Mouse (Mus musculus) embryonic facial prominence, embryonic 11.5 days (tissue): ENCODE data around the gene Nptx1. TPM values are rescaled to one million over a fixed set of nuclear protein-coding genes. Genes with fewer than 3 reads are reported as not detected.
A peak's percentile ranks its signal among the peaks of the same experiment; 100 is the strongest.

Source experiments
- ATAC-seq: fragments of 200-750 bp; cut with Nextera tagmentation; replicated peaks from 2 replicates; pipeline ENCODE4 v1.8.0; 2017; ENCODE audit warnings: low read depth; ENCODE audit not compliant: insufficient number of reproducible peaks, low FRiP score, low TSS enrichment
- DNase-seq: peaks from one replicate; pipeline ENCODE4 v3.0.0-alpha.2; 2015; ENCODE audit warnings: low spot score
- H3K27ac ChIP-seq: fragments of 300-500 bp; sonication (generic); replicated peaks from 2 replicates; pipeline ENCODE4 v1.5.1; 2014; ENCODE audit warnings: mild to moderate bottlenecking, low read depth, low read length, control low read depth
- H3K27me3 ChIP-seq: fragments of 300-500 bp; sonication (generic); 2 replicates; pipeline ENCODE4 v1.6.1; 2014; ENCODE audit warnings: mild to moderate bottlenecking, low read length, moderate library complexity, mixed read lengths; ENCODE audit not compliant: control insufficient read depth, insufficient read depth
- H3K36me3 ChIP-seq: fragments of 300-500 bp; sonication (generic); replicated peaks from 2 replicates; pipeline ENCODE4 v1.6.1; 2014; ENCODE audit warnings: low read depth, mild to moderate bottlenecking, low read length, moderate library complexity, mixed read lengths; ENCODE audit not compliant: control insufficient read depth, insufficient read depth
- H3K4me1 ChIP-seq: fragments of 300-500 bp; sonication (generic); 2 replicates; pipeline ENCODE4 v1.6.1; 2014; ENCODE audit warnings: low read length, mixed read lengths; ENCODE audit not compliant: control insufficient read depth, insufficient read depth
- H3K4me2 ChIP-seq: fragments of 300-500 bp; sonication (generic); 2 replicates; pipeline ENCODE4 v1.6.1; 2014; ENCODE audit warnings: low read depth, mild to moderate bottlenecking, control low read depth, low read length, moderate library complexity
- H3K4me3 ChIP-seq: fragments of 300-500 bp; sonication (generic); 2 replicates; pipeline ENCODE4 v1.5.1; 2014; ENCODE audit warnings: low read depth, low read length, control low read depth
- H3K9ac ChIP-seq: fragments of 300-500 bp; sonication (generic); replicated peaks from 2 replicates; pipeline ENCODE4 v1.6.1; 2014; ENCODE audit warnings: mild to moderate bottlenecking, control low read depth, low read length
- H3K9me3 ChIP-seq: fragments of 300-500 bp; sonication (generic); replicated peaks from 2 replicates; pipeline ENCODE4 v1.6.1; 2016; ENCODE audit warnings: mild to moderate bottlenecking, low read length, inconsistent platforms, mixed read lengths; ENCODE audit not compliant: control insufficient read depth
- WGBS: fragments of 180-500 bp; shearing (Covaris S2); extraction: QIAGEN DNeasy Blood & Tissue Kit; methylation state at CpG from one replicate; pipeline ENCODE4 v1.1.7; 2014; 5-methylcytosine and 5-hydroxymethylcytosine counted together
- polyA plus RNA-seq: library from polyadenylated mRNA; unstranded; fragments of >200 nt; fragmentation: Nextera tagmentation; extraction: Ambion mirVana; gene quantifications from 2 replicates; pipeline ENCODE4 v1.2.1, GENCODE M21; 2014

Nptx1 gene
- polyA plus RNA-seq, 1 experiment from 2014 or later = 1.8 TPM

- peak; percentile 18 for DNase-seq
- WGBS = under 1% methylated on average over 43 of the region's 43 CpGs
- Histone ChIP-seq H3K9ac (0 out of 2 replicates have a peak overlapping the region, but pooled peaks have one; percentile 18), H3K27ac (no peak overlapping the region), H3K36me3 (no peaks in the 10 kb centered on the region), H3K4me2 (peak overlapping the region; percentile 65), H3K27me3 (peaks cover 64% of the 10 kb centered on the region), H3K4me3 (peak overlapping the region; percentile 27), H3K4me1 (peaks cover 17% of the 10 kb centered on the region), H3K9me3 (no peaks in the 10 kb centered on the region)
- ATAC-seq = no peak
Measured at GRCm38 (mm10) chr11:119549371-119549811, 1.8 kb upstream of the Nptx1 start.

DNA sequence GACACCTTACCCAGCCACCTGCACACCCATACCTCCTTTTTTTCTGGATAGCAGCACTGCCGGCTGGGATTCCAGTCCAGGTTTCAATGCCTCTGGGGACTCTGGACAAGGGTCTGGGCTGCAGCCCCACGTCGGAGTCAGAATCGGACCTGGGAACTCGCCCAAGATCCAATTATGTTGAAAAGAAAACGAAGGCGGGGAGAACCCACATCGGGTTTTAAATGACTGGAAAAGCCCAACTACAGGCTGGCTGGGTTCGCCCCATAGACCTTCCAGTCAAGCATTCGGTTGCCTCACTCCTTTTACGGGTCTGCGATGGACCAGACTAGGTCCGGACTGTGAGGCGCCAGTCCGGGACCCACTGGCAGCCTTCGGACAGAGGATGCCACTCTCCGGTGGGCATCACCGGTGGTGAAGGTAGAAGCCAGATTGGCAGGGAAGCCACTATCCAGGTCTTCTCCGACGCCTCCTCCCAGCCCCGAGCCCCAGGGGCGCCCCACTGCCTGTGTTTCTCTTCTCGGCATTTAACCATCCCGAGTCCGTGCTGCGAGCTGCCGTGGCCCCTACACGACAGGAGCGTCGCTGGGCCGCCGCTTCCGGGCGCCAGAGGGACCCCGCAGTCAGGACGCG, 1.3 kb upstream of the Nptx1 start:
- Histone ChIP-seq H3K9ac (0 out of 2 replicates have a peak overlapping the region, but pooled peaks have one; percentile 18), H3K27ac (no peak overlapping the region), H3K4me1 (peaks cover 17% of the 10 kb centered on the region), H3K36me3 (no peaks in the 10 kb centered on the region), H3K9me3 (no peaks in the 10 kb centered on the region), H3K4me2 (peak overlapping the region; percentile 65), H3K27me3 (peaks cover 65% of the 10 kb centered on the region), H3K4me3 (peak overlapping the region; percentile 27)
- DNase-seq (peak; percentile 11), ATAC-seq (no peak)
- under 1% methylated on average over 35 of the region's 37 CpGs for WGBS

GRCm38 (mm10) chr11:119547951-119548591, 518 bp upstream of the Nptx1 start:
- peaks cover 65% of the 10 kb centered on the region for H3K27me3 ChIP-seq
- H3K4me3 ChIP-seq = peak overlapping the region; percentile 55
- peak overlapping the region; percentile 98 for H3K4me2 ChIP-seq
- peaks cover 17% of the 10 kb centered on the region for H3K4me1 ChIP-seq
- no peaks in the 10 kb centered on the region for H3K9me3 ChIP-seq
- peak overlapping the region; percentile 61 for H3K9ac ChIP-seq
- H3K27ac ChIP-seq = no peak overlapping the region
- H3K36me3 ChIP-seq = no peaks in the 10 kb centered on the region
- 2% methylated on average over 36 of the region's 39 CpGs for WGBS
- peak; percentile 34 for DNase-seq
- no peak for ATAC-seq

DNA sequence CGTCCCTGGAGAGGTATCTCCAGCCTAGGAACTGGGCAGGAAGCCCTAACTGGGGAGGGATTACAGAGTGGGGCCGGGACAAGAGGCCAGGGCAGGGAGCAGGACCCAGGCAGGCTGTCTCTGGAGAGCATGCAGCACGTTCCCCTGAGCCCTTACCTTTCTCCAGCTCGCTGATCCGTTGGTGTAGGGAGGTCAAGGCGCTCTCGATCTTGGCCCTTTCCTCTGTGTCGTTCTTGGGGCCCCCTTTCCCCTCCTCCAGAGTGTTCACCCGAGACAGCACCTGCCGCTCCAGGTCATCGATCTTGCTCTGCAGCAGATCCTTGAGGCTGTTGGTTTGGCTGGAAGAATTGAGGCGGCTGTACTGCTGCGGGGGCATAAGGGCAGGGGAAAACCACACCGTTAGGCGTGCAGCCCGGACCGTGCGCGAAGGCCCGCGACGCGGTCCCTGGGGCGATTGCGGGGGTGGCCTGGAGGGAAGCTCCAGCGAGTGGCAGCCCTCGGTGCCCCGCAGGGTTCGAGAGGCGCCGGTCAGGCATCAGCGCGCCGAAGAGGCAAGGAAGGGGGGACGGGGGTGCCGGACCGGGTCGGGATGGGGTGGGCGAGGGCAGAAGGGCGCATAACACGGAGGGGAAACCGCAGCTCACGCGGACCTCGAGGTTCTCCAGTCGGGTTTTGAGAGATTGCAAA, 914 bp downstream of the Nptx1 start:
- ATAC-seq (no peak), DNase-seq (no peak)
- Histone ChIP-seq H3K36me3 (no peaks in the 10 kb centered on the region), H3K9ac (peak overlapping the region; percentile 61), H3K4me3 (peak overlapping the region; percentile 55), H3K4me1 (peaks cover 17% of the 10 kb centered on the region), H3K9me3 (no peaks in the 10 kb centered on the region), H3K4me2 (peak overlapping the region; percentile 98), H3K27ac (no peak overlapping the region), H3K27me3 (peaks cover 65% of the 10 kb centered on the region)
- WGBS = under 1% methylated on average over 43 of the region's 46 CpGs

DNA sequence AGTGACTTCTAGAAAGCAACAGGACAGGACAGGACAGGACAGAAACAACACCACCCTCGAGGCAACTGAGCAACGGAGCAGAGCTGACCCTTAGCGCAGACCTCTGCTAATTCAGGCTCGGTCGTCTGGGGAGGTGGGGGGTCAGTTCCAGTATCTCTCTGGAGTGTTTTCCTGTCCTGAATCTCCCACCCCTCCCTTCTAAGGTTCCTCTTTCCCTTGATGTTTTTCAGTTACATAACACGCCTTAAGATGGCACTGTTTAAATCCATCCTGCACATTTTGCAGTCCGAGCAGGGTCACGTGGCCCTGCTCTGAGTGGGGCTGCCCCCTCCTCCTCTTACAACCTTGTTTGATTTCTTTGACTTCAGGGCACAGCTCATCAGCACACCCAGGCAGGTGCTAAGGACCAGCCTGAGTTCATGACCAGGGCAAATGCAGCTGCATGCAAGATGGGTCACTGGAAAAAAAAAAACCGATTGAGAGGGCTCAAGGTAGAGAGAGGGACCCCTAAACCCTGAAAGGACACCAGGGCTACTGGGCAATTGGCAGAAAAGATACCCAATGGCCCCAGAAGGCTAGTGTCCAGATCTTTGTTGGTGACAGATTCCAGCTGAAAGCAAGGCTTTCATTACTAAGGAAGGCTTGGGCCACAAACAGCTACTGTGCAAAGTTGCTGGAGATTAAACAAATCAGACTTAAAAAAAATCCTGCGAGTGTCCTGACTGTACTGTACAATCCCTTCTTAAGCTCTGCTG, 1.6 kb downstream of the Nptx1 start:
- no peaks in the 10 kb centered on the region for H3K36me3 ChIP-seq
- H3K4me3 ChIP-seq = peak overlapping the region; percentile 55
- no peak overlapping the region; the same call in 1 of the 2 replicates for H3K4me2 ChIP-seq
- no peak overlapping the region for H3K9ac ChIP-seq
- peaks cover 17% of the 10 kb centered on the region for H3K4me1 ChIP-seq
- WGBS = 6% methylated on average over 10 of the region's 10 CpGs
- H3K27me3 ChIP-seq = peaks cover 64% of the 10 kb centered on the region
- no peak overlapping the region for H3K27ac ChIP-seq
- H3K9me3 ChIP-seq = no peaks in the 10 kb centered on the region
- DNase-seq (peak; percentile 56), ATAC-seq (no peak)

- H3K27ac ChIP-seq = no peak overlapping the region
- H3K9ac ChIP-seq = no peak overlapping the region
- H3K4me1 ChIP-seq = peaks cover 17% of the 10 kb centered on the region
- H3K4me2 ChIP-seq = no peak overlapping the region
- no peaks in the 10 kb centered on the region for H3K36me3 ChIP-seq
- H3K27me3 ChIP-seq = peaks cover 59% of the 10 kb centered on the region
- ATAC-seq = no peak
- H3K4me3 ChIP-seq = no peak overlapping the region
- DNase-seq = no peak
- WGBS = 43% methylated on average over 3 of the region's 3 CpGs
- H3K9me3 ChIP-seq = no peaks in the 10 kb centered on the region
Measured at GRCm38 (mm10) chr11:119545281-119545680, 2.3 kb downstream of the Nptx1 start.

DNA sequence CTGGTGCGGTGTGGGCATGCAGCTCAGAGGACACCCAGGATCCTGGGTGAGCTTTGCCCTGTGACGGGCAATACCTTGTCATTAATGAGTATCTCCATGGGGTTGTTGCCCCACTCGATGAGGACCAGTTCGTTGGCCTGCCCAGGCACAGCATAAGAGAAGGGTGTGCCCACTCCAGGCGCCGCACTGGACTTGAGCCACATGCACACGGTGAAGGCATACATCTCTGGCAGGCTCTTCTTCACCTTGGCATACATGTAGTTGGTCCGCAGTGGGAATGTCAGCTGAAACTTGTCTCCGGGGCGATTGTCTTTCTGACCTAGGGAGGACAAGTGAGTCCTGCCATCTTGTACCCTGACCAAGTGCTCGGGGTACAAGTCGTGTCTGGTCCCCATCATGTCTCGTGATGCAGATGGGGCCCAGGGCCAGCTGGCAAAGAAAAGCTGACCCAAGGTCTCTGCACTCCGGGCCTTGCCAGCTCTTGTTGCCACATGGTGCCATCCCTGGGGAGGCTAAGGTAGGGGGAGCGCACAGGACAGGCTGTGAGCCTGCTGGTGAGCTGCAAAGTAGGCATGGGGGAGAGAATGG, 2.9 kb downstream of the Nptx1 start:
- H3K27me3 ChIP-seq = peaks cover 52% of the 10 kb centered on the region
- H3K36me3 ChIP-seq = no peaks in the 10 kb centered on the region
- no peak overlapping the region for H3K27ac ChIP-seq
- no peak overlapping the region for H3K4me3 ChIP-seq
- no peak overlapping the region for H3K9ac ChIP-seq
- ATAC-seq (no peak), DNase-seq (no peak)
- WGBS = 84% methylated on average over 15 of the region's 15 CpGs
- peaks cover 17% of the 10 kb centered on the region for H3K4me1 ChIP-seq
- no peaks in the 10 kb centered on the region for H3K9me3 ChIP-seq
- no peak overlapping the region for H3K4me2 ChIP-seq
